Mouse (Mus musculus) MEL (cell line): ENCODE measurements around the gene Lrrc4. TPM values are rescaled to one million over a fixed set of nuclear protein-coding genes. Genes with fewer than 3 reads are reported as not detected.

ENCODE experiments used
- DNase-seq: peaks from one replicate; pipeline ENCODE4 v3.0.0; 2011; ENCODE audit warnings: low read depth, low spot score
- H3K27ac ChIP-seq: 2 replicates; pipeline ENCODE4 v1.5.1; 2012; ENCODE audit warnings: low read depth, mild to moderate bottlenecking, control low read depth, low read length, moderate library complexity; ENCODE audit not compliant: control insufficient read depth
- H3K27me3 ChIP-seq, 2 experiments: fragments of 150-350 bp in 1 of 2; sonication (generic) in 1 of 2; 2 replicates each; pipeline ENCODE4 v1.6.1; 2012; ENCODE audit warnings: low read length in 2 of 2, mild to moderate bottlenecking in 2 of 2, improper control_type of control experiment in 1 of 2, moderate library complexity in 1 of 2; ENCODE audit not compliant: insufficient read depth in 2 of 2, control insufficient read depth in 1 of 2
- H3K36me3 ChIP-seq, 2 experiments: 2 replicates each; pipeline ENCODE4 v1.6.1; 2012 to 2014; ENCODE audit warnings: low read length in 2 of 2, improper control_type of control experiment in 1 of 2, inconsistent platforms in 1 of 2, mild to moderate bottlenecking in 1 of 2; ENCODE audit not compliant: insufficient read depth in 2 of 2, control insufficient read depth in 1 of 2
- H3K4me1 ChIP-seq, 2 experiments: fragments of 150-350 bp in 1 of 2; sonication (generic) in 1 of 2; 2 replicates each; pipeline ENCODE4 v1.6.1; 2012; ENCODE audit warnings: low read length in 2 of 2, improper control_type of control experiment in 1 of 2, mild to moderate bottlenecking in 1 of 2; ENCODE audit not compliant: insufficient read depth in 2 of 2, control insufficient read depth in 1 of 2
- H3K4me3 ChIP-seq, 2 experiments: fragments of 150-350 bp in 1 of 2; sonication (generic) in 1 of 2; 2 replicates each; pipeline ENCODE4 v1.5.1; 2012; ENCODE audit warnings: low read depth in 2 of 2, low read length in 2 of 2, mild to moderate bottlenecking in 2 of 2, moderate library complexity in 2 of 2, control low read depth in 1 of 2, improper control_type of control experiment in 1 of 2; ENCODE audit not compliant: control insufficient read depth in 1 of 2, insufficient read depth in 1 of 2
- H3K79me2 ChIP-seq: 2 replicates; pipeline ENCODE4 v1.6.1; 2012; ENCODE audit warnings: mild to moderate bottlenecking, low read length, moderate library complexity; ENCODE audit not compliant: control insufficient read depth, poor library complexity, insufficient read depth
- H3K9ac ChIP-seq: 2 replicates; pipeline ENCODE4 v1.6.1; 2012; ENCODE audit warnings: low read depth, mild to moderate bottlenecking, control low read depth, low read length, moderate library complexity; ENCODE audit not compliant: control insufficient read depth, poor library complexity, severe bottlenecking
- H3K9me3 ChIP-seq: fragments of 150-350 bp; sonication (generic); replicated peaks from 2 replicates; pipeline ENCODE4 v1.6.1; 2012; ENCODE audit warnings: mild to moderate bottlenecking, low read length, improper control_type of control experiment, moderate library complexity; ENCODE audit not compliant: insufficient read depth
- CHD1 ChIP-seq: IDR thresholded peaks from 2 replicates; pipeline ENCODE4 v1.6.1; 2012; ENCODE audit warnings: low read depth, mild to moderate bottlenecking, inconsistent platforms, low read length, improper control_type of control experiment
- CTCF ChIP-seq, 3 experiments: IDR thresholded peaks in 2 of 3; conservative IDR thresholded peaks in 1 of 3; 2 replicates each; pipeline ENCODE4 v1.5.1; 2011 to 2012; ENCODE audit warnings: low read length in 3 of 3, low read depth in 2 of 3, mild to moderate bottlenecking in 2 of 3, improper control_type of control experiment in 1 of 3, inconsistent platforms in 1 of 3, mixed read lengths in 1 of 3, moderate library complexity in 1 of 3; ENCODE audit not compliant: control insufficient read depth in 1 of 3, insufficient read depth in 1 of 3, poor library complexity in 1 of 3, severe bottlenecking in 1 of 3
- E2F4 ChIP-seq: IDR thresholded peaks from 2 replicates; pipeline ENCODE4 v1.6.1; 2011; ENCODE audit warnings: low read depth, low read length, improper control_type of control experiment, borderline replicate concordance
- ELF1 ChIP-seq: IDR thresholded peaks from 2 replicates; pipeline ENCODE4 v1.6.1; 2014; ENCODE audit warnings: low read depth, mild to moderate bottlenecking, inconsistent platforms, low read length, improper control_type of control experiment, moderate library complexity
- ETS1 ChIP-seq: IDR thresholded peaks from 2 replicates; pipeline ENCODE4 v1.6.1; 2012; ENCODE audit warnings: low read depth, mild to moderate bottlenecking, inconsistent platforms, low read length, improper control_type of control experiment, moderate library complexity
- GABPA ChIP-seq: IDR thresholded peaks from 2 replicates; pipeline ENCODE4 v1.6.1; 2012; ENCODE audit warnings: low read depth, mild to moderate bottlenecking, inconsistent platforms, low read length, improper control_type of control experiment, moderate library complexity
- GATA1 ChIP-seq: IDR thresholded peaks from 2 replicates; pipeline ENCODE4 v1.6.1; 2011; ENCODE audit warnings: low read depth, low read length, improper control_type of control experiment
- KAT2A ChIP-seq: conservative IDR thresholded peaks from 2 replicates; pipeline ENCODE4 v1.6.1; 2012; ENCODE audit warnings: low read depth, low read length, improper control_type of control experiment, inconsistent platforms
- MAFK ChIP-seq: IDR thresholded peaks from 2 replicates; pipeline ENCODE4 v1.6.1; 2011; ENCODE audit warnings: low read depth, mild to moderate bottlenecking, low read length, improper control_type of control experiment, borderline replicate concordance
- MAZ ChIP-seq: IDR thresholded peaks from 2 replicates; pipeline ENCODE4 v1.6.1; 2012; ENCODE audit warnings: low read depth, mild to moderate bottlenecking, inconsistent platforms, low read length, improper control_type of control experiment
- MEF2A ChIP-seq: IDR thresholded peaks from 2 replicates; pipeline ENCODE4 v1.6.1; 2014; ENCODE audit warnings: low read depth, mild to moderate bottlenecking, inconsistent platforms, low read length, improper control_type of control experiment; ENCODE audit not compliant: poor library complexity, insufficient replicate concordance, severe bottlenecking; ENCODE audit errors: extremely low read depth
- MYB ChIP-seq: IDR thresholded peaks from 2 replicates; pipeline ENCODE4 v1.6.1; 2011; ENCODE audit warnings: mild to moderate bottlenecking, low read depth, low read length, improper control_type of control experiment
- MYC ChIP-seq: IDR thresholded peaks from 2 replicates; pipeline ENCODE4 v1.6.1; 2011; ENCODE audit warnings: low read depth, mild to moderate bottlenecking, low read length, improper control_type of control experiment, moderate library complexity
- NELFE ChIP-seq: IDR thresholded peaks from 2 replicates; pipeline ENCODE4 v1.6.1; 2011; ENCODE audit warnings: low read depth, low read length, improper control_type of control experiment
- NRF1 ChIP-seq: IDR thresholded peaks from 2 replicates; pipeline ENCODE4 v1.6.1; 2014; ENCODE audit warnings: low read depth, mild to moderate bottlenecking, inconsistent platforms, low read length, improper control_type of control experiment, moderate library complexity; ENCODE audit not compliant: poor library complexity, insufficient read depth, severe bottlenecking
- POLR2A ChIP-seq, 2 experiments: IDR thresholded peaks; 2 replicates each; pipeline ENCODE4 v1.6.1; 2011 to 2012; ENCODE audit warnings: low read length in 2 of 2, mild to moderate bottlenecking in 2 of 2, control low read depth in 1 of 2, improper control_type of control experiment in 1 of 2, low read depth in 1 of 2, moderate library complexity in 1 of 2; ENCODE audit not compliant: control insufficient read depth in 1 of 2, insufficient read depth in 1 of 2, poor library complexity in 1 of 2
- POLR2AphosphoS2 ChIP-seq: IDR thresholded peaks from 2 replicates; pipeline ENCODE4 v1.6.1; 2011; ENCODE audit warnings: low read length, improper control_type of control experiment
- POLR2AphosphoS5 ChIP-seq: IDR thresholded peaks from 2 replicates; pipeline ENCODE4 v1.6.1; 2012; ENCODE audit warnings: low read depth, borderline replicate concordance, mild to moderate bottlenecking, inconsistent platforms, low read length, moderate library complexity, mixed read lengths
- SIN3A ChIP-seq: IDR thresholded peaks from 2 replicates; pipeline ENCODE4 v1.6.1; 2012; ENCODE audit warnings: low read length, improper control_type of control experiment, inconsistent platforms
- TAL1 ChIP-seq: IDR thresholded peaks from 2 replicates; pipeline ENCODE4 v1.6.1; 2012; ENCODE audit warnings: mild to moderate bottlenecking, inconsistent platforms, low read length, moderate library complexity, mixed read lengths
- TBP ChIP-seq: IDR thresholded peaks from 2 replicates; pipeline ENCODE4 v1.8.0; 2011; ENCODE audit warnings: low read depth, low read length, improper control_type of control experiment
- TCF12 ChIP-seq: IDR thresholded peaks from 2 replicates; pipeline ENCODE4 v1.6.1; 2014; ENCODE audit warnings: low read depth, mild to moderate bottlenecking, inconsistent platforms, low read length, improper control_type of control experiment, moderate library complexity
- UBTF ChIP-seq: IDR thresholded peaks from 2 replicates; pipeline ENCODE4 v1.6.1; 2012; ENCODE audit warnings: low read depth, mild to moderate bottlenecking, inconsistent platforms, low read length, improper control_type of control experiment, moderate library complexity, borderline replicate concordance; ENCODE audit not compliant: insufficient read depth
- USF2 ChIP-seq, 2 experiments: IDR thresholded peaks; 2 replicates each; pipeline ENCODE4 v1.6.1; 2011 to 2012; ENCODE audit warnings: improper control_type of control experiment in 2 of 2, low read length in 2 of 2, borderline replicate concordance in 1 of 2, inconsistent platforms in 1 of 2, low read depth in 1 of 2, mild to moderate bottlenecking in 1 of 2; ENCODE audit not compliant: insufficient read depth in 1 of 2
- ZC3H11A ChIP-seq: IDR thresholded peaks from 2 replicates; pipeline ENCODE4 v1.6.1; 2012; ENCODE audit warnings: low read depth, mild to moderate bottlenecking, inconsistent platforms, low read length, improper control_type of control experiment
- ZKSCAN1 ChIP-seq: IDR thresholded peaks from 2 replicates; pipeline ENCODE4 v1.6.1; 2012; ENCODE audit warnings: low read depth, mild to moderate bottlenecking, inconsistent platforms, low read length, improper control_type of control experiment, moderate library complexity
- ZMIZ1 ChIP-seq: IDR thresholded peaks from 2 replicates; pipeline ENCODE4 v1.6.1; 2012; ENCODE audit warnings: low read depth, mild to moderate bottlenecking, inconsistent platforms, low read length, improper control_type of control experiment, moderate library complexity
- ZNF384 ChIP-seq: IDR thresholded peaks from 2 replicates; pipeline ENCODE4 v1.6.1; 2012; ENCODE audit warnings: low read depth, mild to moderate bottlenecking, inconsistent platforms, low read length, improper control_type of control experiment
- polyA plus RNA-seq, 2 experiments: library from polyadenylated mRNA; stranded (reverse) in 1 of 2; unstranded in 1 of 2; fragments of >175 nt in 1 of 2; fragments of >200 nt in 1 of 2; gene quantifications; 2 replicates each; pipeline versions ENCODE4 v1.2.1 to v1.2.4; 2012; ENCODE audit warnings: low replicate concordance in 2 of 2, low read depth in 1 of 2; ENCODE audit not compliant: insufficient read length in 2 of 2, insufficient read depth in 1 of 2, missing spikeins in 1 of 2
- total RNA-seq: library from RNA; depleted of rRNA; stranded (reverse); fragments of 300-350 nt; gene quantifications from 2 replicates; pipeline ENCODE4 v1.2.3, GENCODE M21; 2012

Lrrc4 gene
- total and polyA plus RNA-seq, 3 experiments, result 0.07 to 0.12 TPM; not detected in 1

DNA sequence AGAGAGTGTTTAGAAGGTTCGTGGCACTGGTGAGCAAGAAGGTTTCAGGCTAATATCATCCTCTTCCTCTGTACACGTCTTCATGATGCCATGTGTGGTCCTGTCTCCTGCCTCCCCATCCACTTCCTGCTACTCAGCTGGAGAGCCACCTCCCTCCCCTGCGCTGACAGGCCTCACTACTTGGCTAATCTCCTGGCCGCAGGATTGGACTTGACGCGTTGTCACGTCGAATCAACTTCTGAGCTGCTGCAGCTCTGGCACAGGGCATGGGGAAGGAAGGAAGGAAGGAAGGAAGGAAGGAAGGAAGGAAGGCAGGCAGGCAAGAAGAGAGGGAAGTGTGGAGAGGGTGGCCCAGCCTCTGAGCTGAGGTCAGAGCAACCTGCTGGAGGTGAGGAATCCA lies 47.8 kb upstream of the Lrrc4 start:
- TF ChIP-seq UBTF, result no peak
- no peak for TF ChIP-seq NELFE
- TF ChIP-seq GABPA, result no peak
- no peak for TF ChIP-seq CTCF (IDR thresholded peaks at IDR 0.05 in 2 of 3, conservative IDR thresholded peaks at IDR 0.05 in 1 of 3; ENCODE audit: control insufficient read depth in 1 of 3, insufficient read depth in 1 of 3, low read depth in 2 of 3, low read length in 3 of 3, poor library complexity in 1 of 3, severe bottlenecking in 1 of 3)
- TF ChIP-seq GATA1, result no peak
- no peak for TF ChIP-seq ETS1
- TF ChIP-seq KAT2A, result no peak
- TF ChIP-seq USF2 (IDR thresholded peaks at IDR 0.05; ENCODE audit: borderline replicate concordance in 1 of 2, insufficient read depth in 1 of 2, low read depth in 1 of 2, low read length in 2 of 2), result no peak
- TF ChIP-seq MAFK, result no peak
- TF ChIP-seq TCF12, result no peak
- no peak for TF ChIP-seq SIN3A
- no peak for TF ChIP-seq CHD1
- no peak for TF ChIP-seq POLR2A (IDR thresholded peaks at IDR 0.05; ENCODE audit: control insufficient read depth in 1 of 2, insufficient read depth in 1 of 2, low read depth in 1 of 2, low read length in 2 of 2, poor library complexity in 1 of 2)
- Histone ChIP-seq H3K9me3 (no peaks in the 10 kb centered on the region), H3K79me2 (no peaks in the 10 kb centered on the region), H3K27me3 (no peaks in the 10 kb centered on the region), H3K4me1 (no peaks in the 10 kb centered on the region), H3K4me3 (no peak overlapping the region), H3K36me3 (peaks cover 0 to 2% of the 10 kb centered on the region in 2 experiments; a peak in 1 of 4 replicates), H3K9ac (no peak overlapping the region), H3K27ac (no peak overlapping the region)
- DNase-seq, result no peak

DNA sequence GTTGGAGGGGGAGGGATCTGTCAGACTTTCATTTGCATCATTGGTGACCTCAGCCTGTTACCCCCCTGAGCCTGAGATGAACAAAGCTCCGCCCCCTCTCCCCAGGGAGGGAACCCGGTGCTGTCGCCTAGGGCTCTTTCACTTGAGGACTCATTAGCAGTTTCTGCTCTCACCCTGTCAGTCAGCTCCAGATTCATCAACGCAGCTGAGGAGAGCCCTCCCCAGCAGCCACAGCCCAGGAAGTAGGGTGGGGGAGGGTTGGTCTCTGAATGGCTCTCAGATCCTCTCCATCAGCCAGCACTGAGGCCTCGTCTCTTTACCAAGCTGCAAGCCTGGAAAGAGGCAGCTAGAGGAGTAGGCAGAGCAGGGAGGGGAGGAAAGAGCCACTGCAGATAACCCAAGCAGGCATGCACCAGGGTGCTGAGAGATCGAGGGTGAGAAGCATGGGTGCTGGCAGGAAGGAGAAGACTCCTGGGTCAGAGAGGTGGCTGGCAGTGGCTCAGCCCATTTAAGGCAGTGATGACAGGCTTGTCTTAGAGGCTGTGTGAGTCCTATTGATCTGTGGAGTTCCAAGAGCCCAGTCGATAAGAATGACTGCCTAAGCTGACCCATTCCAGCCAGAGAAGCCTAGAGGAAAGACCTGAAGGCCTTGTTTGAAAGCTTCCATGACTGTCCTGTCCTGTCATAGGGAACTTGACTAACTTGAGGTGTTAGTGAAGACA lies 46.6 kb upstream of the Lrrc4 start:
- Histone ChIP-seq H3K27me3 (no peaks in the 10 kb centered on the region), H3K79me2 (no peaks in the 10 kb centered on the region), H3K27ac (no peak overlapping the region), H3K36me3 (peaks cover 0 to 2% of the 10 kb centered on the region in 2 experiments; a peak in 2 of 4 replicates), H3K4me3 (no peak overlapping the region), H3K9ac (no peak overlapping the region), H3K4me1 (no peaks in the 10 kb centered on the region), H3K9me3 (no peaks in the 10 kb centered on the region)
- DNase-seq, result no peak
- TF ChIP-seq ZMIZ1 (no peak), MEF2A (no peak), TBP (no peak), ZC3H11A (no peak), KAT2A (no peak), TCF12 (no peak), TAL1 (no peak), NRF1 (no peak), USF2 (IDR thresholded peaks at IDR 0.05; ENCODE audit: borderline replicate concordance in 1 of 2, insufficient read depth in 1 of 2, low read depth in 1 of 2, low read length in 2 of 2) (no peak), CHD1 (no peak), ELF1 (no peak), MYC (no peak), POLR2AphosphoS5 (no peak), MAZ (no peak), ZNF384 (no peak), E2F4 (no peak), MYB (no peak), POLR2AphosphoS2 (no peak), ZKSCAN1 (no peak), MAFK (no peak)
